Mouse (Mus musculus) midbrain, postnatal 0 days (tissue): ENCODE measurements around the gene Arhgef3. TPM values are rescaled to one million over a fixed set of nuclear protein-coding genes. Genes with fewer than 3 reads are reported as not detected.

ENCODE experiments used
- ATAC-seq: fragments of 200-750 bp; cut with Nextera tagmentation; 2 replicates; pipeline ENCODE4 v1.8.0; 2017; ENCODE audit warnings: moderate number of reproducible peaks, mild to moderate bottlenecking, moderate TSS enrichment, moderate library complexity; ENCODE audit not compliant: low FRiP score
- DNase-seq: peaks from one replicate; pipeline ENCODE4 v3.0.0-alpha.2; 2015; ENCODE audit warnings: low spot score
- H3K27ac ChIP-seq: fragments of 300-500 bp; sonication (generic); 2 replicates; pipeline ENCODE4 v1.5.1; 2014; ENCODE audit warnings: low read depth, mild to moderate bottlenecking, low read length, mixed read lengths
- H3K27me3 ChIP-seq: fragments of 300-500 bp; sonication (generic); 2 replicates; pipeline ENCODE4 v1.6.1; 2014; ENCODE audit warnings: low read length, control low read depth, mixed read lengths; ENCODE audit not compliant: insufficient read depth
- H3K36me3 ChIP-seq: fragments of 300-500 bp; sonication (generic); 2 replicates; pipeline ENCODE4 v1.6.1; 2014; ENCODE audit warnings: low read length, control low read depth, mixed read lengths; ENCODE audit not compliant: insufficient read depth
- H3K4me1 ChIP-seq: fragments of 300-500 bp; sonication (generic); 2 replicates; pipeline ENCODE4 v1.6.1; 2014; ENCODE audit warnings: mild to moderate bottlenecking, control low read depth, antibody characterized with exemption, low read length, mixed read lengths; ENCODE audit not compliant: insufficient read depth
- H3K4me2 ChIP-seq: fragments of 300-500 bp; sonication (generic); 2 replicates; pipeline ENCODE4 v1.6.1; 2014; ENCODE audit warnings: low read depth, mild to moderate bottlenecking, low read length, mixed read lengths; ENCODE audit not compliant: poor library complexity, severe bottlenecking
- H3K4me3 ChIP-seq: fragments of 300-500 bp; sonication (generic); 2 replicates; pipeline ENCODE4 v1.5.1; 2014; ENCODE audit warnings: low read depth, mild to moderate bottlenecking, low read length, moderate library complexity
- H3K9ac ChIP-seq: fragments of 300-500 bp; sonication (generic); replicated peaks from 2 replicates; pipeline ENCODE4 v1.6.1; 2014; ENCODE audit warnings: mild to moderate bottlenecking, low read length, moderate library complexity, mixed read lengths; ENCODE audit not compliant: poor library complexity, severe bottlenecking
- H3K9me3 ChIP-seq: fragments of 300-500 bp; sonication (generic); 2 replicates; pipeline ENCODE4 v1.6.1; 2016; ENCODE audit warnings: low read length, control low read depth
- CTCF ChIP-seq: IDR thresholded peaks from 2 replicates; pipeline ENCODE4 v1.5.1; 2016; ENCODE audit warnings: antibody characterized with exemption, mild to moderate bottlenecking
- WGBS: fragments of 180-500 bp; shearing (Covaris S2); extraction: QIAGEN DNeasy Blood & Tissue Kit; methylation state at CpG from one replicate; pipeline ENCODE4 v1.1.7; 2014; 5-methylcytosine and 5-hydroxymethylcytosine counted together
- polyA plus RNA-seq: library from polyadenylated mRNA; unstranded; fragments of >200 nt; fragmentation: Nextera tagmentation; extraction: Ambion mirVana; gene quantifications from 2 replicates; pipeline ENCODE4 v1.2.1, GENCODE M21; 2015
- total RNA-seq: library from RNA; depleted of rRNA; stranded (reverse); fragments of >200 nt; gene quantifications from 2 replicates; pipeline ENCODE4 v1.2.3, GENCODE M21; 2014

The Arhgef3 gene
- total and polyA plus RNA-seq, 2 experiments from 2014 or later, result 13.3 to 17.0 TPM

- Histone ChIP-seq H3K4me3 (no peak overlapping the region), H3K9me3 (no peaks in the 10 kb centered on the region), H3K4me2 (no peak overlapping the region), H3K27ac (no peak overlapping the region), H3K4me1 (0 out of 2 replicates have a peak, but pooled peaks cover 4% of the 10 kb centered on the region), H3K27me3 (no peaks in the 10 kb centered on the region), H3K36me3 (no peaks in the 10 kb centered on the region), H3K9ac (no peak overlapping the region)
- DNase-seq (no peak), ATAC-seq (no peak)
- TF ChIP-seq CTCF, result no peak
- 81% methylated on average over 5 of the region's 5 CpGs for WGBS
Observed at GRCm38 (mm10) chr14:27364668-27365257, 250.1 kb downstream of the Arhgef3 start.

- DNase-seq, result peak; percentile 48
- Histone ChIP-seq H3K36me3 (no peaks in the 10 kb centered on the region), H3K4me3 (no peak overlapping the region), H3K27me3 (no peaks in the 10 kb centered on the region), H3K4me2 (no peak overlapping the region), H3K9me3 (no peaks in the 10 kb centered on the region), H3K27ac (no peak overlapping the region), H3K9ac (no peak overlapping the region), H3K4me1 (no peaks in the 10 kb centered on the region)
- 69% methylated on average over 10 of the region's 10 CpGs for whole genome bisulfite sequencing
- TF ChIP-seq CTCF, result no peak
- ATAC-seq, result no peak
Observed at GRCm38 (mm10) chr14:27367117-27367711, 252.5 kb downstream of the Arhgef3 start.

GRCm38 (mm10) chr14:27368619-27369018 is 253.9 kb downstream of the Arhgef3 start:
- Histone ChIP-seq H3K4me3 (no peak overlapping the region), H3K27ac (no peak overlapping the region), H3K4me1 (no peaks in the 10 kb centered on the region), H3K9ac (no peak overlapping the region), H3K9me3 (no peaks in the 10 kb centered on the region), H3K4me2 (no peak overlapping the region), H3K36me3 (no peaks in the 10 kb centered on the region), H3K27me3 (no peaks in the 10 kb centered on the region)
- ATAC-seq (no peak), DNase-seq (no peak)
- TF ChIP-seq CTCF, result no peak
- 61% methylated on average over 4 of the region's 4 CpGs for WGBS

- no peaks in the 10 kb centered on the region for H3K36me3 ChIP-seq
- H3K4me3 ChIP-seq, result no peak overlapping the region
- H3K4me1 ChIP-seq, result no peaks in the 10 kb centered on the region
- no peak overlapping the region for H3K9ac ChIP-seq
- TF ChIP-seq CTCF, result no peak
- H3K9me3 ChIP-seq, result no peaks in the 10 kb centered on the region
- H3K4me2 ChIP-seq, result no peak overlapping the region
- ATAC-seq (no peak), DNase-seq (no peak)
- H3K27ac ChIP-seq, result no peak overlapping the region
- WGBS, result 80% methylated on average over 4 of the region's 4 CpGs
- no peaks in the 10 kb centered on the region for H3K27me3 ChIP-seq
Observed at GRCm38 (mm10) chr14:27369503-27369902, 254.8 kb downstream of the Arhgef3 start.

GRCm38 (mm10) chr14:27371669-27372076 is 257.0 kb downstream of the Arhgef3 start:
- no peaks in the 10 kb centered on the region for H3K4me1 ChIP-seq
- H3K4me3 ChIP-seq, result no peak overlapping the region
- no peak for TF ChIP-seq CTCF
- no peak overlapping the region for H3K9ac ChIP-seq
- H3K27me3 ChIP-seq, result no peaks in the 10 kb centered on the region
- ATAC-seq, result no peak
- no peak for DNase-seq
- H3K27ac ChIP-seq, result no peak overlapping the region
- H3K4me2 ChIP-seq, result no peak overlapping the region
- no peaks in the 10 kb centered on the region for H3K9me3 ChIP-seq
- no peaks in the 10 kb centered on the region for H3K36me3 ChIP-seq
- 83% methylated on average over 8 of the region's 8 CpGs for WGBS

DNA sequence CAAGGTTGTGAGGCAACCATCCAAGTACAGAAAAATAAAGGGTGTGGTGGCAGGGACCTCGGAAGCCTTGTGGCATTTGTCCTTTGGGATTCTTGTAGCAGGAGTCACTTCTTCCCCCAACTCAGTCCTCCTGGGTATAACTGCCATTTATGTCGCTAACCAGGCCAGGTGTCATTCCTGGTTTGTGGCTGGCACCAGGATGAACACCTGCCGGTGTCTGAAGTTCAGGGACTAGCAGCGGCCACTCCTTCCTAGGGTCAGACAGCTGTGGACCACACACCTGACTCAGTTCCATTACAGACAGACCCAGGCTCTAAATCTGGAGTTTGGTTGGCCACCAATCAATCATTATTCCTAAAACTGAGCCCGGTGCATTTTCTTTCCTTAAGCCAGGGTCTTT is 258.8 kb downstream of the Arhgef3 start:
- no peak for ATAC-seq
- H3K4me3 ChIP-seq, result no peak overlapping the region
- no peak for TF ChIP-seq CTCF
- H3K9me3 ChIP-seq, result no peaks in the 10 kb centered on the region
- no peaks in the 10 kb centered on the region for H3K36me3 ChIP-seq
- no peak overlapping the region for H3K9ac ChIP-seq
- 90% methylated on average over 5 of the region's 5 CpGs for WGBS
- no peak for DNase-seq
- H3K4me2 ChIP-seq, result no peak overlapping the region
- no peak overlapping the region for H3K27ac ChIP-seq
- no peaks in the 10 kb centered on the region for H3K27me3 ChIP-seq
- H3K4me1 ChIP-seq, result no peaks in the 10 kb centered on the region
